Mouse (Mus musculus) kidney, postnatal 0 days (tissue): ENCODE data around the gene Pclo. TPM values are rescaled to one million over a fixed set of nuclear protein-coding genes. Genes with fewer than 3 reads are reported as not detected.

ENCODE experiments used
- ATAC-seq: fragments of 200-750 bp; cut with Nextera tagmentation; replicated peaks from 2 replicates; pipeline ENCODE4 v1.8.0; 2017; ENCODE audit warnings: low read depth, moderate number of reproducible peaks, moderate TSS enrichment, moderate library complexity; ENCODE audit not compliant: low FRiP score
- DNase-seq: peaks from one replicate; pipeline ENCODE4 v3.0.0-alpha.2; 2016; ENCODE audit warnings: low spot score
- H3K27ac ChIP-seq: fragments of 300-500 bp; sonication (generic); 2 replicates; pipeline ENCODE4 v1.5.1; 2014; ENCODE audit warnings: mild to moderate bottlenecking
- H3K27me3 ChIP-seq: fragments of 300-500 bp; sonication (generic); 2 replicates; pipeline ENCODE4 v1.6.1; 2014; ENCODE audit warnings: low read length, mixed read lengths; ENCODE audit not compliant: insufficient read depth
- H3K36me3 ChIP-seq: fragments of 300-500 bp; sonication (generic); 2 replicates; pipeline ENCODE4 v1.6.1; 2014; ENCODE audit warnings: low read length, mixed read lengths; ENCODE audit not compliant: insufficient read depth
- H3K4me1 ChIP-seq: fragments of 300-500 bp; sonication (generic); replicated peaks from 2 replicates; pipeline ENCODE4 v1.6.1; 2014; ENCODE audit warnings: antibody characterized with exemption, low read length, mixed read lengths; ENCODE audit not compliant: insufficient read depth
- H3K4me2 ChIP-seq: fragments of 300-500 bp; sonication (generic); 2 replicates; pipeline ENCODE4 v1.6.1; 2014; ENCODE audit warnings: mild to moderate bottlenecking, low read length, moderate library complexity, mixed read lengths
- H3K4me3 ChIP-seq: fragments of 300-500 bp; sonication (generic); replicated peaks from 2 replicates; pipeline ENCODE4 v1.5.1; 2014; ENCODE audit warnings: low read depth, low read length
- H3K9ac ChIP-seq: fragments of 300-500 bp; sonication (generic); 2 replicates; pipeline ENCODE4 v1.6.1; 2014; ENCODE audit warnings: low read depth, low read length
- H3K9me3 ChIP-seq: fragments of 300-500 bp; sonication (generic); replicated peaks from 2 replicates; pipeline ENCODE4 v1.6.1; 2016; ENCODE audit warnings: low read length, inconsistent platforms, mixed read lengths
- CTCF ChIP-seq: IDR thresholded peaks from 2 replicates; pipeline ENCODE4 v1.5.1; 2016; ENCODE audit warnings: antibody characterized with exemption, low read depth, mild to moderate bottlenecking, moderate library complexity
- WGBS: fragments of 180-500 bp; shearing (Covaris S2); extraction: QIAGEN DNeasy Blood & Tissue Kit; methylation state at CpG from one replicate; pipeline ENCODE4 v1.1.7; 2014; 5-methylcytosine and 5-hydroxymethylcytosine counted together
- polyA plus RNA-seq: library from polyadenylated mRNA; unstranded; fragments of >200 nt; fragmentation: Nextera tagmentation; extraction: Ambion mirVana; gene quantifications from 2 replicates; pipeline ENCODE4 v1.2.1, GENCODE M21; 2015

Gene Pclo
- polyA plus RNA-seq, 1 experiment from 2014 or later: 0.42 TPM

DNA sequence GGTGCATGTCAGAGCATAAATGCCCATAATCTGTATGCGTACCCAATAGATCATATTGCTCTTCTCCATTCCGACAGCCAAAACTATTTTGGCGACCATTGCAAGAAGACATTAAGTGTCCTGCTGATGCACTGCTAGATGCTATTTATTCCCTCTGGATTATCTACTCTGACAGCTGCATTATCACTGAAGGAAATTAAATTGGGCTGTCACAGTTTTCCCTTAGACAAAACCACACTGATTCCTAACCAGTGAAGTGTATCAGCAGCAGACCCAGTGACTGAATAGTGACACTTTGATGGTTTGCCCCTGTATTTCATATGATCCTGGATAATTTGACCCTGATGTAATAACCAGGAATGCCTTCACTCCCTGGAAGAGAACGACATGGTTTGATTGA is 192.6 kb downstream of the Pclo start:
- H3K27me3 ChIP-seq: no peaks in the 10 kb centered on the region
- 36% methylated on average over 4 of the region's 4 CpGs for WGBS
- ATAC-seq (0 out of 2 replicates have a peak, but pooled peaks have one; percentile 29), DNase-seq (peak; percentile 21)
- no peak overlapping the region for H3K4me2 ChIP-seq
- H3K9ac ChIP-seq: no peak overlapping the region
- no peaks in the 10 kb centered on the region for H3K4me1 ChIP-seq
- TF ChIP-seq CTCF: no peak
- H3K27ac ChIP-seq: no peak overlapping the region
- H3K36me3 ChIP-seq: no peaks in the 10 kb centered on the region
- no peaks in the 10 kb centered on the region for H3K9me3 ChIP-seq
- H3K4me3 ChIP-seq: no peak overlapping the region

DNA sequence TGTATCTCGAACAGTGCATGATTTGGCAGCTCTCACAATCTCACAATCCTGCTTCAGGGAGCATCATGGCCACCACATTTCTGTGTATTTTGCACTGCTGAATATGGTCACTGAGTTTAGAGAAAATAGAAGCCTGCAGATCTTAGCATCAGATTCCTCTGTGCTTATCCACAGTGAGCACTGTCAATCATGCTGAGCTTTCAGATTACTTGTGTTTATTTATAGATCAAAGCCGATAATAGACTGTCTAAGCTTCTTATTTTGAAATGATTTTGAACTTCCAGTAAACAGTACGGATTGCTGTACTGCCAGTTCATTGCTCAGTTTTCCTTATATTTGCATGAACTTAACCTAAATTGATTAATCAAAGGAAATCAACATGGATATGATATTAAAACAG is 208.9 kb downstream of the Pclo start:
- no peak overlapping the region for H3K9ac ChIP-seq
- no peaks in the 10 kb centered on the region for H3K36me3 ChIP-seq
- H3K27ac ChIP-seq: no peak overlapping the region
- H3K27me3 ChIP-seq: no peaks in the 10 kb centered on the region
- H3K4me2 ChIP-seq: no peak overlapping the region
- TF ChIP-seq CTCF: no peak
- ATAC-seq (no peak), DNase-seq (no peak)
- H3K4me1 ChIP-seq: no peaks in the 10 kb centered on the region
- 81% methylated on average over 3 of the region's 3 CpGs for WGBS
- H3K9me3 ChIP-seq: no peaks in the 10 kb centered on the region
- H3K4me3 ChIP-seq: no peak overlapping the region

DNA sequence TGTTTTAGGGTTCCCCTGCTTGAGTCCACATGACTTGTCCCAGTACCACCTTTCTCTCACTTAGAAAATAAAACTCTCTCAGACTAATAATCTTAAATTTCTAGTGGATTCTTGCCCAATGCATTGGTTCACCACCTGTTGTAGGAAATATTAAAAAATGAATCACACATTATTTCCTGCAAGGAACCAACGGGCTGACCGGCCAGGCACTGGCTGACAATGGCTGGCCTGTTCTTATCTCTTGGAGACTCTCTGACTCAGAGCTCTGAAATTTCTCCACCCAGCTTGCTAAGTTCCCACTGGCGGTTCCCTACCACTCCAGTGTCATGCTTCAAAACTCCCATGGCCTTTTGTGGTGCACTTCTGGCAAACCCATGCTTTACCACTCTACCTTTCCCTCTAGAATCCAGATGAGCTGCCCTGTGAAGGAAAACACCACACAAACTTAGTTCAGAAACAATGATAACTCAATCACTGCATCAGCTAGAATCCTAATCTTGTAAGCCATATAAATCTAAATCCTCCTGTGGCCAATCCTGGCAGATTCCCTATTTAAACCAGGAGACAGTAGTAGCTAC is 214.0 kb downstream of the Pclo start:
- no peak for TF ChIP-seq CTCF
- H3K36me3 ChIP-seq: no peaks in the 10 kb centered on the region
- ATAC-seq (no peak), DNase-seq (no peak)
- no peak overlapping the region for H3K4me2 ChIP-seq
- H3K4me3 ChIP-seq: no peak overlapping the region
- H3K9me3 ChIP-seq: no peaks in the 10 kb centered on the region
- 75% methylated on average over 3 of the region's 3 CpGs for WGBS
- no peak overlapping the region for H3K27ac ChIP-seq
- H3K4me1 ChIP-seq: no peaks in the 10 kb centered on the region
- H3K27me3 ChIP-seq: no peaks in the 10 kb centered on the region
- no peak overlapping the region for H3K9ac ChIP-seq

DNA sequence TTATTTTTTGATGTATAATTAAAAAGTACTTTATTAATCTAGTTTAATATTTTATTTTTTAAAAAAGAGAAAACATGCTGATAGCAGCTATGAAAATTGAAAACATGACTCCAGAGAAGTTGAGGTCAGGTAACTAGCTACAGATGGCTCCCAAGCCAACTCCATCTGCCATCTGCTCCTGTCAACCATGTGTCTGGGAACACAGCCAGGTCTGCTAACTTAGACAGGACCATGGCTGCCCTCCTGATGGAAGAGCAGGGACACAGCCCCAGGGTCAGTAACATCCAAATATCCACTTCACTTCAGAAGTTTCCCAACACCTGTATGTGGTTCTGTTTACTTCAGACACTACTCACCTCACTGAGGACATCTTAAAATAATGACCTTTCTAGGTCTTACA is 236.2 kb downstream of the Pclo start:
- DNase-seq (no peak), ATAC-seq (no peak)
- no peak overlapping the region for H3K4me3 ChIP-seq
- H3K4me2 ChIP-seq: no peak overlapping the region
- no peak overlapping the region for H3K9ac ChIP-seq
- no peaks in the 10 kb centered on the region for H3K9me3 ChIP-seq
- no peak for TF ChIP-seq CTCF
- no peaks in the 10 kb centered on the region for H3K27me3 ChIP-seq
- no peak overlapping the region for H3K27ac ChIP-seq
- no peaks in the 10 kb centered on the region for H3K36me3 ChIP-seq
- H3K4me1 ChIP-seq: no peaks in the 10 kb centered on the region

DNA sequence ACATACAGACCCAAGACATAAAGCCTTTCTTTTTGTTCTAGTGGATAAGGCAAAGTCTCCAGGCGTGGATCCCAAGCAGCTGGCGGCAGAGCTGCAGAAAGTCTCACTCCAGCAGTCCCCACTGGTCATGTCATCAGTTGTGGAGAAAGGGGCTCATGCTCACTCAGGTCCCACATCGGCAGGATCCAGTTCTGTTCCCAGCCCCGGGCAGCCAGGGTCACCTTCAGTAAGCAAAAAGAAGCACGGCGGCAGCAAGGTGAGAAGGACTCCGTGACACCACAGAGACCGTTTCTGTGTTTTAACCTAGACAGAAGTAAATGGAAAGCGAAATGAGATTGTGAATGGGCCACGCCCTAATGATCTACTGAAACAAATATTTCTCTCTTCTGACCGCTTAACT is 252.0 kb downstream of the Pclo start:
- ATAC-seq (no peak), DNase-seq (no peak)
- no peaks in the 10 kb centered on the region for H3K36me3 ChIP-seq
- H3K4me1 ChIP-seq: no peaks in the 10 kb centered on the region
- no peak overlapping the region for H3K27ac ChIP-seq
- no peaks in the 10 kb centered on the region for H3K9me3 ChIP-seq
- H3K4me2 ChIP-seq: no peak overlapping the region
- H3K9ac ChIP-seq: no peak overlapping the region
- no peak for TF ChIP-seq CTCF
- H3K4me3 ChIP-seq: no peak overlapping the region
- WGBS: 89% methylated on average over 11 of the region's 11 CpGs
- H3K27me3 ChIP-seq: no peaks in the 10 kb centered on the region

DNA sequence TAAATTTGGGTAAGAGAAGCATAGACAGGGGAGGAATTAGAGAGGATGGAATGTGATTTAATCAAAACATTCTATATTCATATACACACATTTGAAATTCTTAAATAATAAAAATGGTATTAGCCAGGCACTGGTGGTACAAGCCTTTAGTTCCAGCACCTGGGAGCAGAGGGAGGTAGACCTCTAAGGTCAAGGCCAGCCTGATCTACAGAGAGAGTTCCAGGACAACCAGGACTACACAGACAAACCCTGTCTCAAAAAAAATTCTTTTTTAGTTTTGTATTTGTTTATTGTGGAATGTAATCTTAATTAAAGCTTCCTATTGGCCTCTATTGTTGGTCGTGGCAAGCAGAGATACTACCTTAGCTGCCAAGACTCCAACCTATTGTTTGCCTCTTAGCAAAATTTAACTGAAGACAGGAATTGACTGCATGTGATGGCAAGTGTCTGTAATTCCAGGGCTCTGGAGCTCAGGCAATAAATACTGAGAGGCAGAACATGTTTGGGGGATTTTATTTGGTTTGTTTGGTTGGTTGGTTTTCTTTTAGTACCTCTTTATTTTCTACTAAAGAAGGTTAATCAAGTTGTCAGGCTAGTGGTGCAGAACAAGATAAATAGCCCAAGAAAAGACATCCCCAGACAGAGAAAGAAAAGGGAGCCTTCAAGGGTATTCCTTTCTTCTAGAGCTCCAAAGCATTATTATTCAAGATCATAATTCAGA is 267.8 kb downstream of the Pclo start:
- Histone ChIP-seq H3K4me3 (no peak overlapping the region), H3K27me3 (no peaks in the 10 kb centered on the region), H3K9ac (no peak overlapping the region), H3K4me2 (no peak overlapping the region), H3K4me1 (no peaks in the 10 kb centered on the region), H3K27ac (no peak overlapping the region), H3K36me3 (no peaks in the 10 kb centered on the region), H3K9me3 (no peaks in the 10 kb centered on the region)
- no peak for ATAC-seq
- TF ChIP-seq CTCF: no peak
- 28% methylated on average over 1 of the region's 1 CpGs for WGBS
- peak; percentile 73 for DNase-seq
